Mouse (Mus musculus) bone marrow macrophage, adult 2 months (primary cell): ENCODE measurements at regions not wholly inside any gene's neighbourhood (a gene's known extent, or its start where the extent isn't known, plus 50 kb on each side); places are given as distances from the start of the nearest gene placed in this dataset.

Experiments used
- CTCF ChIP-seq: IDR thresholded peaks from 2 replicates; pipeline ENCODE4 v1.5.1; 2012; ENCODE audit warnings: low read depth, mild to moderate bottlenecking, low read length, moderate library complexity
- POLR2A ChIP-seq: IDR thresholded peaks from 2 replicates; pipeline ENCODE4 v1.6.1; 2012; ENCODE audit warnings: mild to moderate bottlenecking, low read depth, low read length, borderline replicate concordance

DNA sequence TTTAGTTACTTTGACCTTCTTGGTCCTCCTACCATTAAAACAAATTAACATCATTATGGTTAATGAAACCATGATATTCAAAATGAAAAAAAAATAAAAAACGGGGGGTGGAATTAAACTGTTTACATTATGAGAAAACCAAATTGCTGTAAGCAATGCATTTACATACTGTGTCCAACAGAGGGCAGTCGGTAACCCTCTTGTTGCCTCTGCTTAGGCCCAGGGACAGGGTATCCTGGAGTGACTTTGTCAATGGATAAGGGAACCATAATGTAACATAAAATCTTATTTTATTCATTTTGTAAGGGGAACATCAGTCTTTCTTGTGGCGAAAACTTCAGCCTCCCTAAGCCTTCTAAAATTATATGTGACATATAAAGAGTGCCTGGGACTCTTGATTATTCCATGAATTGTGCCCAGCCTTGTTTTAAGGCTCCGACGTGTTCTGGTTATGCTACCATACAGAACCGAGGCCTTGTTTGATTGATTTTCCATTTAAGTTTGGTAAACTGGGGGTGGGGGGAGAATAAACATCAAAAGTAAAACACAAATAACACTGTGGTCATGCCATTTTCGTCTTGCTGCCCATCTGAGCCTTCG lies 207.3 kb upstream of the Vegfc start:
- TF ChIP-seq POLR2A (no peak), CTCF (peak; percentile 33; the same call in 1 of the 2 replicates)
